Mouse (Mus musculus): Measurements from ENCODE around the gene Tmem100. TPM values are rescaled to one million over a fixed set of nuclear protein-coding genes. Genes with fewer than 3 reads are reported as not detected.

The Tmem100 gene
- polyA plus RNA-seq, 1 experiment from 2014 or later, result 11.4 TPM

DNA sequence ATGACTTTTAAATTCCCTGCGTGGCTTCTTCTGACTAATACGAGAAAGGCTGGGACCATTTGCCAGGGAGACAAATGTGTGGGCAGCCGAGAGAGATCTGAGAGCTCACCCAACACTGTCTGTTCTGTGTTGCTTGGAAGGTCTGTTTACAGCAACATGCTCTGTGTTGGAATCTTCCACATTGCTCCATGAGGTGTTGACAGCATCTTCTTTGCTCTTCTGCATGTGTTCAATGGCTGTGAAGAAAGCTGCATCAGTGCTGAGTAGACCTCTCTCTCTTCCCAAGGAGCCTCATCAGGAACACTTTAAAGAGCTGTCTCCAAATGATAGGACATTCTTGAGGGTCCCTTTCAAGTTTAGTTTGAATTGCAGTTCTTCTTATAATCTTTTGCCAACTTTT, 32.5 kb downstream of the Tmem100 start:
- Histone ChIP-seq H3K4me3 (ENCODE audit: low read depth, low read length) (no peak overlapping the region), H3K27me3 (replicated peaks; ENCODE audit: control insufficient read depth, insufficient read depth, low read length) (no peaks in the 10 kb centered on the region), H3K4me1 (replicated peaks; ENCODE audit: control insufficient read depth, insufficient read depth, low read length) (no peaks in the 10 kb centered on the region), H3K27ac (ENCODE audit: low read depth, low read length) (no peak overlapping the region), H3K4me2 (replicated peaks; ENCODE audit: low read depth) (no peak overlapping the region), H3K9me3 (ENCODE audit: control insufficient read depth) (0 out of 2 replicates have a peak, but pooled peaks cover 4% of the 10 kb centered on the region), H3K9ac (ENCODE audit: low read depth, low read length) (no peak overlapping the region), H3K36me3 (ENCODE audit: control insufficient read depth, insufficient read depth) (no peaks in the 10 kb centered on the region)
- no peak for ATAC-seq
- WGBS, result 74% methylated on average over 3 of the region's 3 CpGs
- TF ChIP-seq CTCF (IDR thresholded peaks at IDR 0.05; ENCODE audit: low read depth), result no peak

DNA sequence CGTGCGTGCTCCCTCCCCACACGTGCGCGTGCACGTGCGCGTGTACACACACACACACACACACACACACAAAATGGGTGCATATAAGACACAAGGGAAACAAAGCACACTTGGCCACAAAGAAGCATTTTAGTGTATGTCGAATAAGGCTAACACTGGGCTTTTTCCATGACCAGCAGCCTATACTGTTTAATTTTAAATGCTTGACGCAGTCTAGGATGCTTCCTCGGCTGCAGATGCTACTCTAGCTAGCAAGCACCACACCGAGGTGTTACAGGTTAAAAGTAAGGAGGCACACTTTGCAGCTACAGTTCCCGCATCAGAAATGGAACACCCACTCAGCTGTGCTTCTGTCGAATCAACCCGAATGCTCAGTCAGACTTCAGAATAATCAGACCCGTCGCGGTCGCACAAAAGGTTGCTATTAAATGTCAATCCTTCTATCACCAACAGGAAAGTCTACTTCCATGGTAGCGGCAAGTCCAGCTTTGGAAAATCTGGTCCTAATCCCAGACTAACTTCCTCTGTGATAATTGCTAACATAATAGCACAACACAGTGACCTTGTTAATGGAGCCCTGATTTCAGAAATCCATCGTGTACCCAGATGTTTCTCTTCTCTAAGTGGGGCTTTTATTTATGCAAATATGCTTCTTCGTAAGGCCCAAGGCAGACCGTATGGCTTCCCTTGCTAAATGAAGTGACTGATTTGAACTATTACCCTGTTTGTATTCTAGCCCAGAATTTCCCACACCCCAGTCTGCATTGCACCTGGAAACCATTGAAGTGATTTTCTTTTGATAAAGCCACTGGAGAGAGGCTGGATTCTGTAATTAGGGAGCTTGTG, 36.5 kb downstream of the Tmem100 start:
- 82% methylated on average over 23 of the region's 23 CpGs for WGBS
- Histone ChIP-seq H3K4me1 (replicated peaks; ENCODE audit: control insufficient read depth, insufficient read depth, low read length) (no peaks in the 10 kb centered on the region), H3K27me3 (replicated peaks; ENCODE audit: control insufficient read depth, insufficient read depth, low read length) (no peaks in the 10 kb centered on the region), H3K9ac (ENCODE audit: low read depth, low read length) (no peak overlapping the region), H3K27ac (ENCODE audit: low read depth, low read length) (no peak overlapping the region), H3K9me3 (ENCODE audit: control insufficient read depth) (no peaks in the 10 kb centered on the region), H3K4me2 (replicated peaks; ENCODE audit: low read depth) (no peak overlapping the region), H3K4me3 (ENCODE audit: low read depth, low read length) (no peak overlapping the region), H3K36me3 (ENCODE audit: control insufficient read depth, insufficient read depth) (no peaks in the 10 kb centered on the region)
- ATAC-seq, result no peak
- TF ChIP-seq CTCF (IDR thresholded peaks at IDR 0.05; ENCODE audit: low read depth), result no peak

DNA sequence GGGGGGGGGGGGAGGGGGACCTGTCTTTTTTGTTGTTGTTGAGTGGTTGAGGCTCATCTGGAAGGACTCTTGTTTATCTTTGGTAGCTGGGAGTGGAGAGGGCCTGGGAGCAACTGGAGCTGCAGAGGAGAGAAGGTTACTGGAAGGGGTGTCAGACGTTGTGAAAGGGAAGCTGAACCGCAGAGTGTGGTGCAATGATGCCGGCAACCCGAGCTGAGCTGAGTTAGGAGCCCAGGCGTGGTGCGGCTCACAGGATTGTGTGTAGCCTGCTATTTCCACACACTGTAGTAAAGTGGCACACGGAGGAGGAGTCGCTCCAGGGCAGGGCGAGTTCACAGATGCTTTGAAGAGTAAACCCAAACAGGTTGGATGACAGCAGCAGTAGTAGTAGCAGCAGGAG, 41.6 kb downstream of the Tmem100 start:
- H3K4me2 ChIP-seq (replicated peaks; ENCODE audit: low read depth), result no peak overlapping the region
- 36% methylated on average over 9 of the region's 9 CpGs for WGBS

GRCm38 (mm10) chr11:90073201-90073600, 43.1 kb downstream of the Tmem100 start:
- H3K27me3 ChIP-seq (replicated peaks; ENCODE audit: control insufficient read depth, insufficient read depth, low read length), result no peaks in the 10 kb centered on the region
- H3K27ac ChIP-seq (ENCODE audit: low read depth, low read length), result no peak overlapping the region
- H3K9me3 ChIP-seq (ENCODE audit: control insufficient read depth), result no peaks in the 10 kb centered on the region
- no peak for ATAC-seq
- TF ChIP-seq CTCF (IDR thresholded peaks at IDR 0.05; ENCODE audit: low read depth), result no peak
- 73% methylated on average over 5 of the region's 5 CpGs for WGBS
- H3K4me2 ChIP-seq (replicated peaks; ENCODE audit: low read depth), result no peak overlapping the region
- H3K4me3 ChIP-seq (ENCODE audit: low read depth, low read length), result no peak overlapping the region
- H3K36me3 ChIP-seq (ENCODE audit: control insufficient read depth, insufficient read depth), result no peaks in the 10 kb centered on the region
- H3K9ac ChIP-seq (ENCODE audit: low read depth, low read length), result no peak overlapping the region
- H3K4me1 ChIP-seq (replicated peaks; ENCODE audit: control insufficient read depth, insufficient read depth, low read length), result no peaks in the 10 kb centered on the region

More for the DNA sequence above, 41.6 kb downstream of the Tmem100 start:
- no peak overlapping the region for H3K4me3 ChIP-seq (ENCODE audit: low read depth, low read length)
- H3K27me3 ChIP-seq (replicated peaks; ENCODE audit: control insufficient read depth, insufficient read depth, low read length), result no peaks in the 10 kb centered on the region
- H3K4me1 ChIP-seq (replicated peaks; ENCODE audit: control insufficient read depth, insufficient read depth, low read length), result no peaks in the 10 kb centered on the region
- ATAC-seq, result no peak
- H3K27ac ChIP-seq (ENCODE audit: low read depth, low read length), result no peak overlapping the region
- H3K9me3 ChIP-seq (ENCODE audit: control insufficient read depth), result no peaks in the 10 kb centered on the region
- H3K9ac ChIP-seq (ENCODE audit: low read depth, low read length), result no peak overlapping the region
- H3K36me3 ChIP-seq (ENCODE audit: control insufficient read depth, insufficient read depth), result no peaks in the 10 kb centered on the region
- TF ChIP-seq CTCF (IDR thresholded peaks at IDR 0.05; ENCODE audit: low read depth), result no peak

- no peaks in the 10 kb centered on the region for H3K4me1 ChIP-seq (replicated peaks; ENCODE audit: control insufficient read depth, insufficient read depth, low read length)
- no peaks in the 10 kb centered on the region for H3K9me3 ChIP-seq (ENCODE audit: control insufficient read depth)
- H3K27me3 ChIP-seq (replicated peaks; ENCODE audit: control insufficient read depth, insufficient read depth, low read length), result no peaks in the 10 kb centered on the region
- no peak for TF ChIP-seq CTCF (IDR thresholded peaks at IDR 0.05; ENCODE audit: low read depth)
- no peak for ATAC-seq
- H3K4me2 ChIP-seq (replicated peaks; ENCODE audit: low read depth), result no peak overlapping the region
- H3K36me3 ChIP-seq (ENCODE audit: control insufficient read depth, insufficient read depth), result no peaks in the 10 kb centered on the region
- H3K9ac ChIP-seq (ENCODE audit: low read depth, low read length), result no peak overlapping the region
- H3K4me3 ChIP-seq (ENCODE audit: low read depth, low read length), result no peak overlapping the region
- 85% methylated on average over 3 of the region's 3 CpGs for WGBS
- H3K27ac ChIP-seq (ENCODE audit: low read depth, low read length), result no peak overlapping the region
Measured at GRCm38 (mm10) chr11:90076666-90077065, 46.5 kb downstream of the Tmem100 start.

DNA sequence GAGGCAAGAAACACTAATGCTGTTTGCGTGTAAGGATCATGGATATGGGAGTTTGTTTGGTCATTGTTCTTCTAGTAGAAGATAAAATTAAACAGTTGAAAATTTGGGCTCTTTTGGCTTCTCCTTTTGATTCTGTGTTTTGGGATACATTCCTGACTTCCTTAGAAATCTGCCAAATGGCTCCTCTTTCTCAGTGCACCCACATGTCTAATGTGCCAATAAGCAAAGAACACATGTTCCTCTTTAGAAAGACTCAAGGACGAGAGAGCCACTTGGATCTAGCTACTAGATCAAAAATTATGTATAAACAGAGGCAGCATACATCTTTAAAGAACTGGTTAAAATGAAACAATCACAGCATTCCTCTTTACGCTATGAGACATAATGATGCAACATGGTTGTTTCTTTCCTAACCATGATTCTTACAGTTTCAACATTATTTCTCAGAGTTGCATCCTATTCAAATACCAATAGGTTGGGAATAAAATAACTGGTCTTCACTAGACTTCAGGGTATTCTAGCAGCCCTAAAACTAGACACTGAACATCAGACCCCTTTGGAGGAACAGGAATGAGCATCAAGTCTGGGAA, 50.6 kb downstream of the Tmem100 start:
- 76% methylated on average over 3 of the region's 3 CpGs for WGBS
- H3K4me2 ChIP-seq (replicated peaks; ENCODE audit: low read depth), result no peak overlapping the region
- no peak overlapping the region for H3K9ac ChIP-seq (ENCODE audit: low read depth, low read length)
- H3K27ac ChIP-seq (ENCODE audit: low read depth, low read length), result no peak overlapping the region
- no peaks in the 10 kb centered on the region for H3K36me3 ChIP-seq (ENCODE audit: control insufficient read depth, insufficient read depth)
- H3K9me3 ChIP-seq (ENCODE audit: control insufficient read depth), result no peaks in the 10 kb centered on the region
- no peak overlapping the region for H3K4me3 ChIP-seq (ENCODE audit: low read depth, low read length)
- H3K4me1 ChIP-seq (replicated peaks; ENCODE audit: control insufficient read depth, insufficient read depth, low read length), result no peaks in the 10 kb centered on the region
- ATAC-seq, result no peak
- no peaks in the 10 kb centered on the region for H3K27me3 ChIP-seq (replicated peaks; ENCODE audit: control insufficient read depth, insufficient read depth, low read length)
- TF ChIP-seq CTCF (IDR thresholded peaks at IDR 0.05; ENCODE audit: low read depth), result no peak

All from intestine, postnatal 0 days (tissue).